Mouse (Mus musculus): ENCODE measurements around the gene Dnhd1.

DNA sequence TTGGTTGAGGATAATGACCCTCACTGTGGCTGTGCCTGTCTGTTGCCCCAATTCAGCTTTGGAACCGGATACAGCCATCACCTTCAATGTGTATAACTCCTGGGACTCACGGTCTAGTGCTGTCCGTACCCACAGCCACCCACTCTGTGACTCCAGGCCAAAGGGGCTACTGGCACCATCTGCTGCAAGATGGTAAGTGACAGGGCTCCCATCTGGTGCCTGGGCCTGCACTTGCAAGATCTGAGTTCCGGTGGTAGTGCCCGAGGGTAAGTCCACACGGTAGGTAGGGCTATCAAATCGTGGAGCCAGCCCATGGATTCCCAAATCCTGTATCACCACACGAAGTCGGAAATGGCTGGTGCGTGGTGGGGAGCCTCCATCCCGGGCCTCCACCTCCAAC is 113.7 kb downstream of the Dnhd1 start:
- TF ChIP-seq GATA1 (IDR thresholded peaks at IDR 0.05; ENCODE audit: low read length) (no peak), TAL1 (IDR thresholded peaks at IDR 0.05; ENCODE audit: low read length) (no peak)
